Mouse (Mus musculus): ENCODE data around the gene Tacc2. TPM values are rescaled to one million over a fixed set of nuclear protein-coding genes. Genes with fewer than 3 reads are reported as not detected.
"Not testable (repeated sequence)": the region's sequence is repeated elsewhere in the genome, so short reads cannot be mapped to it uniquely, and the experiment has no call there.

Tacc2 gene
- total RNA-seq (2022): 10 to 100 TPM; 64.2 to 70.3 (median 68.0) TPM

DNA sequence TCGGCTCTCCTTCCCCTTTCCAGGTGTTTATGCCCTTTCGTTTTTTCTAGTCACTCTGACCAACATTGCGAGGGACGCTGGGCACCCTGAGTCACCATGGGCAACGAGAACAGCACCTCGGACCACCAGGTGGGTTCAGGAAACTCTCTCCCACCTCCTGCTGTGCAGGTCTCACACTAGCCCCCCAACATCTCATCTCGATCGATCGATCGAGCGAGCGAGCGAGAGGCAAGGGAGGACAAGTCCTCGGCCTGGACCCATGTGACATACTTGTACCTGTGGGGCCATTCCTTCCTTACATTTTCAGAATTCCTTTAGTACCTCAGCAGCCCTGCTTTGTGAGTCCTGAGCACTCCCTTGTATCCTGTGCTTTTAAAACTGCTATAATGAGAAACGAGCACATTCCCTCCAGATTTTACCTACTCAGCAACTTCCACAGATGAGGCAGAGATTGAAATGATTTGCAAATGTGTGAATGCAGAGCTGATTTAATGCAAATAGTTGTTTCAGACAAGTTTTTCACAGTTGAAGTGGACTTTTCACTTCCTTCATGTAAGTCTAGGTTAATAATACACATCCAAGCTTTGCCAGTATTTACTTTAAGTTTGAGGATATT lies at the start of gene Tacc2:
Tacc2 (plus strand) TSS at position 51 of the 616 bp plus-strand sequence.
- no peak for DNase-seq (ENCODE audit: low spot score in 2 of 2)

DNA sequence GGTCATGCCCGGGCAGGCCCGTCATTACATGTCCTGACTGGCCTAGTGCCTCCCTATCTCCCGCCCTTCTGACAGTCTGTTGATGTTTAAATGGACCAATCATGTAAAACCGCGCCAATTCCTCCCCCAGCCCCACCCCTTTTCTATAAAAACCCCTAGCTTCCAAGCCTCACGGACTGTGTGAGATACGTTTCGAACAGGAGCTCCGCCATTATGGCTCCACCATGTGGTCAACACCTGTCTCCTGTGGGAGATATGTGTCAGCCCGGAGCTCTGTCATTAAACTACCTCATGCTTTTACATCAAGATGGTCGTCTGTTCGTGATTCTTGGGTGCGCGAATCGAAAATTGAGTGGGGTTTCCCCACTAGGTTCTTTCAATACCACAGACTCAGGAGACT lies 46.1 kb upstream of the Tacc2 start:
- not testable (repeated sequence) for DNase-seq (ENCODE audit: low spot score in 2 of 2)

DNA sequence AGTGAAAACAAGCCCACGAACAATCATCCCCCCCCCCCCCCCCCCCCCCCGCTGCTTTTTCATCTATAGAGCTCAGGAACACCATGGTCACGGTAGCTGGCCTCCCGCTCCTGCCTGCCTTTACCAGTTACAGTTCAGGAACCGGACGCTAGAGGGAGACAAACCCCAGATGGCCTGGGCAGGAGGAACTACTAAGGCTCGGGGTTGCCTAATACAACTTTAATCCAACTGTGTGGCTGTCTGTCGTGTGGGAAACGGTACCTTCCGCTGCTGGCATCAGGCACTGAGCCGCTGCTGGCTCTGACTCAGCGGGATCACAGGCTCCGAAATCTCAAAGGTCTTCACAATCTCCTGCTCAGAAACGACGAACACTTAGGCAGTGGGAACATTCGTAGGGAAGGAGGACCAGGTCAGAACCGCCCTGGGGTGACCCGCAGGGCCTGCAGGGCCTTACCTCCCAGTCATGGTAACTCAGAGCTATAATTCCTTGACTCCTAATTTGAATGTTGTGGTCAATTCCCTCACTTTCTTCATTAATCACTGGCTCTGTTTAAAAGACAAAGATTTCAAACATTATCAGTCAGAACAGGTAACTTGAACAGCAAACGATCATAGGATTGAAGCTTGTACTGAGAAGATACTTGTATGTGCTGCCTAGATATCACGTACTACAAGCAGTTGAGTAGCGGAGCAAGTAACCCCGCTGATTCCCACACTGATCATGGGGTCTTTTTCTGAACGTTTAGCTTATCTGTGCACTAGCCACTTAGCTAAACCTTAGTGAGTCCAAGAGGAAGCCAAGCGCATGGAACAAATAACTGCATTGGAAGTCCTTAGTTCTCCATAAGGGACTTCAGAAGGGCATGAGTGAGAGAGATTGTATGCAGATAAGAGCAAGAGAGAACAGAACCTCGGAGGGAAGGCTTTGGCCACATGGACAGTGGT lies 43.6 kb upstream of the Tacc2 start:
- DNase-seq (ENCODE audit: low spot score in 2 of 2): peak; percentile 38 to 74

DNA sequence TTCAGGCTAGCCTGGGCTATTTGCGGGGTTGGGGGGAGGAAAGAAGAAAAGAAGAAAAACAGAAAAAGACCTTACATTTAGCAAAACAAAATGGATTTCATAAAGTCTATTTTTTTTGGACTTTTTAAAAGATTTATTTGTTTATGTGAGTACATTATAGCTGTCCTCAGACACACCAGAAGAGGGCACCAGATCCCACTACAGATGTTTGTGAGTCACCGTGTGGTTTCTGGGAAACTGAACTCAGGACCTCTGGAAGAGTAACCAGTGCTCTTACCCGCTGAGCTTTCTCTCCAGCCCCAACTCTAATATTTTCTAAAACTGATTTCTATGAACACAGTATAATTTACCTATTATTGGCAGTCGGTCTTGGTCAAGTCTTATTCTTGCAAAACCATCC lies 42.1 kb upstream of the Tacc2 start:
- DNase-seq (ENCODE audit: low spot score in 2 of 2): no peak

DNA sequence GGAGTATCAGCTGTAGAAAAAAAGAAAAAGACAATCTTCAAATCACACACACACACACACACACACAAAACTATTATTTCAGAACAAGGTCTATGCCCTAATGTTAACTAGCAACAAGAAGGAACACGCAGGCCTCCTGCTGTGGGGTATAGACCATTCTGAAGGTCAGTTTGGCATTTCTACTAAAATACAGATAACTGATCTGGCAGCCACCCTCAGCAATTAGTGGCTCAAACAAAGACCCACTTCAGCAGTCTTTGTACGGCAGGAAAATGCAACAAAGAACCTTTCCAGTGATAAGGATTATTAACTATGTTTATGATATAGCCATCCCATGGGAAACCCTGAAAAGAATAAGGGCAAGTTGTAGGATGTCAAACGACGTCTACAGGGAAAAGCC lies 40.2 kb upstream of the Tacc2 start:
- DNase-seq (ENCODE audit: low spot score in 2 of 2): no peak

DNA sequence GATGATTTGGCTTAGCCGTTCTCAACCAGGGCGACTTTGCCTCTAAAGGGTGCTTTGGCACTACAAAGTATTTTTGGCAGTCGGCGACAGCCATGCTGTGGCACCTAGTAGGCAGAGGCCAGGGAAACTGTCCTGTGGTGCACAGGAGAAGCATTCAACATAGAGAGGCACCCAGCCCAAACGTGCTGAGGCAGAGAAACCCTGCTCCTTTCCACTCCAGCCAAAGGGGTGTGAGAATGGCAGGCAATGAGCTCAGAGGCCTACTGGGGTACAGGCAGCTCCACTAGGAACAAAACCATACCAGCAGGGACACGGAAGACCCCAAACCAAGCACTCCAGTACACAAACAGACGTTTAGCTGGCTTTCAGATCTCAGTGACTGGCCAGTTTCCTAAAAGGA lies 37.1 kb upstream of the Tacc2 start:
- DNase-seq (ENCODE audit: low spot score in 2 of 2): no peak

DNA sequence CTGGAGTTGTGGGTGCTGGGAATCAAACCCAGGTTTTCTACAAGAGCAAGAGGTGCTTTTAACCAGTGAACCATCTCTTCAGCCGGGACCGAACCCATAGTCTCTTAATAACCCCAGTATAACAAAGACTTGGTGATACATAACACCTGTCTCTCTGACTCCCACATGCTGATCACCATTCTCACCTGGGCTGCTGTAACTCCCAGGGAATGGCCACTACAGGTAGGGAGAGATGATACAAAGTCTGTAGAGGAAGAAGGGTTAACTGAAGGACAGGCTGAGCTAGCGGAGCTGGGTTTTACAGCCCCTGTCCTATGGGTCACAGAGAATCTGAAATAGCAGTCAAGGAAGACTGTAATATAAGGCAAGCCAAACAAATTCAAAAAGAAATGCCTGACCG lies 34.1 kb upstream of the Tacc2 start:
- no peak for DNase-seq (ENCODE audit: low spot score in 2 of 2)

DNA sequence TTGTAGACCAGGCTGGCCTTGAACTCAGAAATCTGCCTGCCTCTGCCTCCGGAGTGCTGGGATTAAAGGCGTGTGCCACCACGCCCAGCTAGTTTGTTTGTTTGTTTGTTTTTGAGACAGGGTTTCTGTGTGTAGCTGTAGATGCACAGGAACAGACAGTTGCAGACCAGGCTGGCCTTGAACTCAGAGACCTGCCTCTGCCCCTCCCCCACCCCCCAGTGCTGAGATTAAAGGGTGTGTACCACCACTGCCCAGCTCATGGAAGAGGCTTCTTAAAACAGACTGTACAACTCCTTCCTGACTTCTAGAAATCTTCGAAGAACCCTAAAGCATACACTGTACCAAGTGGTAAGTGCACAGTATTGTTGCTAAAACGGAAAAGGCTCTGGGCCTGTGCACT lies 31.8 kb upstream of the Tacc2 start:
- DNase-seq (ENCODE audit: low spot score in 2 of 2): no peak

DNA sequence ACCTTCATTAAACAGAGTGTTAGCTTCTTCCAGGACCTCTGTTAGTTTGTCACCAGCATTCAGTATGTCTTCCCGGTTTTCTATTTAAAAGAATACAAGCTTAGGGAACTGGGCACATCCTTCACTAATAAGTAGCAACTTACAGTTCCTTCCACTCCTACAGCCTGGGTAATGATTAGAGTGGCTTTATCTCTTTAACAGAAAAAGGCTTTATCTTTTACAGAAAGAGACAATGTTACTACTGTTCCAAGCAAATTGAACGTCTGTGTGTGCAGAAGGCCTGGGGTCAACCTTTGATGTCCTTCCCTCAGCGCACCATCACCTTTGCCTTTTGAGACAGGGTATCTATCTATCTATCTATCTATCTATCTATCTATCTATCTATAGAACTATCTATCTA lies 31.3 kb upstream of the Tacc2 start:
- DNase-seq (ENCODE audit: low spot score in 2 of 2): no peak

DNA sequence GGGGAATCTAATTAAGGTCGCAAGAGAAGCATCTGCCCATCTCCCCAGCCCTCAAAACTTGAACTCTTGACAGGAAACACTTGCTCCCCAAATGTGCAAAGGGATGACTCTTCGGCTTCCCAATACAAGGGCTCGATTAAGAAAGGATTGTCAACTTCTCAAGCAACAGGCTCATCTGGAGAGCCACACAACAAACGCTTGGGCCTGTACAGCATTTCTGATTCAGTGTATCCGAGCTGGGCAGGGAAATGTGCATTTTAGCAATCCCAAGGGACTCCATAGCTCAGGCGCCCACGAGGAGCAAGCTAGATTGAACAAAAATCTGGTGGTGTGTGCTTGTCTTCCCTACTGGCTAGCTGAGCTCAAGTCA lies 30.8 kb upstream of the Tacc2 start:
- DNase-seq (ENCODE audit: low spot score in 2 of 2): no peak

DNA sequence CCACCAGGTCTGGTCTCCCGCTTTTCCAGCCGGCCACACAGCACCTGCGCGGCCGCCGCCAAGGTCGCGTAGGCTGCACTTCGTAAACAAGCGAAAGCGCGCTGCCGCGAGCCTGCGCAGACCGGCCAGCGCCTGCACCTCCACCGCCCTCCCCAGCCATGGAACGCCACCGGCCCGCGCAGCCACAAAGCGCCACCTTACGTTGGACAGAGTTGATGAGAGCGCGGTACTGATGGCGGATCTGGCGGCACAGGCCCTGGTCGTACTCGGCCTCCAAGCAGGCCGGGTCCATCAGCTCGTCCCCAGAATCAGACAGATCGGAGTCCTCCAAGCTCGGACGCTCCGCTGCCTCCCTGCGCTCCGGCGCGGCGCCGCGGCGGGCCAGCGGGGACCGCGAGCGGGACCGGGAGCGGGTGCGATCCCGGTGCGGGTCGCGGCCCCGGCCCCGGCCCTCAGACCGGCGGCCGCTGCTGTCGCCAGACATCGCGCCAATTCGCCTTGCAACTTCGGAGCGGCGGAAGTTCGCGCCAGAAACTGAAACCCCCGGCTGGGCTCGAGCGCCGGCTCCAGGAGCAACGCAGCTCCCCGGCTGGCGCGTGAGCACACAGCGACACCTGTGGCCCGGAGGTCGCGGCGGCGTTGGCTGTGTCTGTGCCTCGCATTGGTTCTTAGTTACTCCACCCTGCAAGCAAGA lies 30.3 kb upstream of the Tacc2 start:
- DNase-seq (ENCODE audit: low spot score in 2 of 2): peak; percentile 79 to 87

DNA sequence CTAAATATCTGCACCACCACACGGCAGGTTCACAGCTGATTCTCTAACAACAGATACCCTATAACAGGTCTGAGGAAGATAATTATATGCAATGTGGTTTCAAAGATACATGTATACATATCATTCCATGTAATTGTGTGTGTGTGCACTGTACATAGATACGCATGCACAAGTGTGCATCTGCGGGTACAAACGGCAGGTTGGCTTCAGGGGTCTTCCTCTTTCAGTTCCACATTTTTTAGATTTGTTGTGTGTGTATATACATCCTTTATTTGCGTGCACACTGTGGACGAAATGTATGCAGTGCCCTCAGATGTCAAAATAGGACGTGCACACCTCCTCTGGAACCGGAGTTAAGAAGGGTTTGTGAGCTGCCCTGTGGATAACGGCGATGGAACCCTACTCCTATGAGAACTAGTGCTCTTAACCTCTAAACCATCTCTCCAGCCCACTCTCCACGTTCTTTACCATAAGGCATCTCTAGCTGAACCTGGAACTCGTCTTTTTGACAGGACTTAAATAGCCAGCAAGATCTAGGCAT lies 29.5 kb upstream of the Tacc2 start:
- no peak for DNase-seq (ENCODE audit: low spot score in 2 of 2)

DNA sequence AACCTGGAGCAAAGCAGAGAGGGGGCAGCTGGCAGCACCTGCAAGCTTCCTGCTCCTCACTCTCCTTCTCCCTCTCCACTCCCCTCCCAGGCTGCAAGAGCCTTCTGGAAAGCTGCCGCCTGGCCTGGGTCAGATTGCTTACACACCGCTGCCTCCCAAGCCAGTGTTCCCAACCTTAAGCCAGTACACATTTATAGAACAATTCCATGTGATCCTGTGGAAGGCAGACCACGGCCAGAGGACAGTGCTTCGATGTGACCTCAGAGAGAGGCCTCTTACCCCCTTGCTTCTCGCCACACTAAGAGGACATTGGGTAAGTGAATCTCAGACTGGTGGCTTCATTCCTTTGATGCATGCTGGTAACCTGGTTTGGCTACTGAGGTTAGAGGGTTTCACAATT lies 24.5 kb upstream of the Tacc2 start:
- no peak for DNase-seq (ENCODE audit: low spot score in 2 of 2)

DNA sequence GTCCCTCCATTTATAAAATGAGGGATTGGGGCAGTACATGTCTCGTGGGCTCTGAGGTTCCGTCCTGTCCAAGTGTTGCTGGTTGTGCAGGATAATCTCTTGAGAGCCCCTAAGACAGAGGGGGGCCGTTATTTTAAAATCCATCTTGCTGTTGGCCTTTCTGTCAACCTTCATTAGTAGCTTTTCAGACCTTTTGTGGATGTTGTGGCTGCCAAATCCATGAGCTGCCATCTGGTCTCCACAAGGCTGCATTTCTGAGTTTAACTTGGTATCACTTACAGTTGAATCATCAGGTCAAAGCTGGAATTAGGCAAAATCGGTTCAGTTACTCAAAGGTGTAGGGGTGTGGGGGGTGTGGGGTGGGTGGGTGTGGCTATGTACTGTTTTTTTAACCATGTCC lies 23.9 kb upstream of the Tacc2 start:
- DNase-seq (ENCODE audit: low spot score in 2 of 2): no peak

DNA sequence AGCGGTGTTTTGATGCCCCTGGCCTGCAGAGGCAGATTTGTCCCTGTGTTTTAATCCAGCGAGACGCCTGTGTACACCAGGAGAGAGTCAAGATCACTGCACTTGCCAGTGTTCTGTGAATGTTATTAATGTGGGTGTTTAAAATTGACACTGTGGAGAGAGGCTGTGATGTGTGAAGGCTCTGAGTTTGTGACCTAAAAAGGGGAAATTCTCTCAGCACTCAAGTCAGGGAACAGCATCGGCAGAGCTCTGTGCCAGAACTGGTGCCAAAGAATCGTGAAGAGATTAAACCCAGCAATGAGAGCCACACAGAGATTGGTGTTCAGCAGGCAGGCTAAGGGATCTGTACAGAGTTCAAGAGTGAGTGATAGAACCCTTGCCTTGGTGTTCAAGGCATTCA lies 21.6 kb upstream of the Tacc2 start:
- DNase-seq (ENCODE audit: low spot score in 2 of 2): no peak

DNA sequence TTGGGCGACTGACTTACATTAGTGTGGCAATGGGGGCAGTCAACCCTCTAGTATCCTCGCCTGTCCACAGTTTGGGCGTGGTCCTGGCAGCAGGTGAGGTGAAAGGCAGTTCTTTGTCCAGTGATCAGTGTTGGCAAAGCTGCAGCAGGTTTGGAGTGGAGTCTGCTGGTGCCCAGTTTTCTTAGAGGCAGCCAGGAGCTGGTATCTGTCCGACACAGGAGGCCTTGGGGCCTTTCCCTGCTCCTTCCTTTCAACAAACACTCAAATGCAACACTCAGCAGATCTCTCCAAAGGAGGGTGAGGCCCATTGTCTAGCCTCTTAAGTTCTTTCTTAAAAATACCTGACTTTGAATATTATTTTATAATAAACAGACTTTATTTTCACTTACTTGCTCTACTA lies 18.6 kb upstream of the Tacc2 start:
- no peak for DNase-seq (ENCODE audit: low spot score in 2 of 2)

DNA sequence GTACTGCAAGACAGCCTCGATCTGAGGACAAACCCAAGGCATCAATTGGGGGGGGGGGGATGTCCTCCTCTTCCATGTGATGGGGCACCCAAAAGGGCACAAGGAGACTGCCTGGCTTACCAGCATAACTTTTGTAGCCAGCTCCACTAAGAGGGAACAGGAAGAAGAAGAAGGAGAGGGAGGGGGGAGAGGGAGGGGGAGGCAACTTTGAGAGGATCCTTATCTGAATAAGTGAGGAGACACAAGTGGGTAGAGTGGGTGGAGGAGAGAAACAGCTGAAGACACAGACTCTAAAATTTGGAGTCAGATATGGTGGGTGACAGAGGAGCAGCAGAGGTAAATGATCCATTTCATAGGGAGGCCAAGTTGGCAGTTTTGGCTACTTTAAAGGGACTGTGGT lies 16.3 kb upstream of the Tacc2 start:
- no peak for DNase-seq (ENCODE audit: low spot score in 2 of 2)

DNA sequence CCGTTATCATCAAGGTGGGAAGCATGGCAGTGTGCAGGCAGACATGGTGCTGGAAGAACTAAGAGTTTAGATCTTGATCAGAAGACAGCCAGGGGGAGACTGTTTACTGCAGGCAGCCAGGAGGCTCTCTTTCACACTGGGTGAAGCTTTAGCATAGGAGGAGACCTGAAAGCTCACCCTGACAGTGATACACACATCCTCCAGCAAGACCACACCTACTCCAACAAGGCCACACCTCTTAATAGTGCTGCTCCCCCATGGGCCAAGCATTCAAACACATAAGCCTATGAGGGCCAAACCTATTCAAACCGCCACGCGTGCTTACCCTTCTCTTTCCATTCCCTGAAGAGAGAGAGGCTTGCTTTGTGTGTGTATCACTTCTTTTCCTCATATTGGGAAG lies 14.0 kb upstream of the Tacc2 start:
- no peak for DNase-seq (ENCODE audit: low spot score in 2 of 2)

DNA sequence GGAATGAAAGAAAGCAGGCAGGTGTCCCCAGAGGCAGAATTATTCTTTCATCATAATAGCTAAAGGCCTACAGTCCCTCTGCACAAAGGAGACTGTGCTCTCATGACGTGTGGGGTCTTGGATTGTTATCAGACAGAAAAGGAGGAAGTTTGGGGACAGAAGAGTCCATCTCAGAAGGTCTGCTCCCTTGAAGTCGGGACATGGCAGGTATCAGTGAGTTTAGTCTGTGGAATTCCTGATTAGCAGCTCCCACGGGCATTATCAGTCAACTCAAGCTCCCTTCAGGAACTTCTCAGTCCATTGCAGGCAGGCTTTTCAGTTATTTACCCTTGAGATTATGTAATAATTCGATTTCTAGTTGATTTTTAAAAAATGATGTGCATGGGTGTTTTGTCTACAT lies 13.4 kb upstream of the Tacc2 start:
- no peak for DNase-seq (ENCODE audit: low spot score in 2 of 2)

DNA sequence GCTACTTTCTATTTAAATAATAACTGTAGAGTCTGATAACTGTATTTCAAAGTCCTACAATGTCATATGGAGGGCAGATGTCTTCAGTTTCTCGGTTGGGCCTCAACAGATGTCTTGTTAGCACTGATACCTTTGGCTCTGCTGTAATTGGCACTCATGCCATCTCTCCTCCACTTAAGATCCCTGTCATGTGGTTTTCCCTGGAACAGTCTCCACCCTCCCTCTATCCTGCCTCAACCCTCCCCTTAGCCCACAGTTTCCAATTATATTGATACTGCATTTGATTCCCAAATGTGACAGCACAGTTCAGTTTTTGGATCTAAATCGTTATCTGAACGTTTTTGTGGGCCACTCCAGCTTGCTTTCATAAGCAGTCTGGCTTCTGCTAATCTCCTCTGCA lies 12.6 kb upstream of the Tacc2 start:
- DNase-seq (ENCODE audit: low spot score in 2 of 2): no peak

DNA sequence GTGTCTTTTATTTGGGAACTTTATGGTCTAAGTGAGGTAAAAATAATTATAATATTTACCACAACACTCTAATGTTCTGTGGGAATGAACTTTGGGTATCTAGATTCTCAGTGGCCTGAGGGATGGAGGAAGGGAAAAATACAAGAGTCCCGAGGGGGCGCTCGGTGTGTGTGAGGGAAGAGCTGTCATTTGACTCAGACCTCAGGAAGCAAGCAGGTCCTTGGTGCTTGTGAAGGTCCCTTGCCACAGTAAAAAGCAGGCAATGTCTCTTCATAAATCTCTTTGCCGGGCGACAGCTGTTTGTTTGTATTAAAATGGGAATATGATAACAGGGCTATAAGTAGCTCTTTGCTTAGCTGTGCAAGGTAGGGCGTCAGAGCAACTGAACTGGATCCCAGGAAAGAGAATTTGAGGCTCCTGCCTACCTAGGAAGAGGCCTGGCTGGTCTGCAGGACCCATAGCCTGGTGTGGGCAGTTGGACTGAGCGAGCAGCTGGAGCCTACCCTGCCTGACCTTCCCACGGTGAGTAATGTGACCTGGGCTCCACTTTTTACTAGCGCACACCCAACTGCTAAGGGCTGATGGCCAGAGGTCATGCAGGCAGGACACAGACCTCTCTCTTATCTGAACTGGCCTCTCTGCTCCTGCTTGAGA lies 8.3 kb upstream of the Tacc2 start:
- no peak for DNase-seq (ENCODE audit: low spot score in 2 of 2)

DNA sequence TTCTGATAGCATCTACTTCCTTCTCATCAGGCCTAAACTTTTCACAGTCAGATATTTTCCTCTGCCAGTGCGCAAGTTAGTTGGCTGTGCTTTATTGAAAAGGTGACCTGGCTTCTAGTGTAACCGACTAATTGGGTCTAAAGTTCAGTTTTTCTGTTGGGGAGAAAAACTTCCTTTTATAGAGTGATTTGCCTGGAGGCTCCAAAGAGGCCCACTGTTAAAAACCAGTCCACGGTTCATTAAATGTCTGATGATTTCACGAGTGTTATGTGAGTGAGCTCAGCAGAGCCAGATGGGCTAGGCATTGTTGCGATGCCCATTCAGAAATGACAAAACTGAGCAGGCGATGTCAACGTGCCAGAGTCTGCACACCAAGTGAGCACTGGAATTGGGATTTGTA lies 6.8 kb upstream of the Tacc2 start:
- no peak for DNase-seq (ENCODE audit: low spot score in 2 of 2)
